Mouse (Mus musculus): Measurements from ENCODE around the gene Gm20865. TPM values are rescaled to one million over a fixed set of nuclear protein-coding genes. Genes with fewer than 3 reads are reported as not detected.
"Not testable (repeated sequence)": the region's sequence is repeated elsewhere in the genome, so short reads cannot be mapped to it uniquely, and the experiment has no call there.

Gene Gm20865
- not detected in 2 replicates for polyA plus RNA-seq (2012; rRNA removed)

- not testable (repeated sequence) for H3K4me1 ChIP-seq (ENCODE audit: control insufficient read depth, insufficient read depth, low read length); H3K27ac ChIP-seq (ENCODE audit: insufficient read depth, low read length); H3K4me3 ChIP-seq (ENCODE audit: insufficient read depth, low read length)
Observed at GRCm38 (mm10) chrY:21241275-21241674, at the start of gene Gm20865. TSS of gene Gm20865 (plus strand) at chrY:21241575.

Other genes starting within 250 kb of the Gm20865 start
- not detected in 2 replicates for gene Gm29866, start 247.9 kb upstream of the Gm20865 start, polyA plus RNA-seq (2012; rRNA removed)
- not detected in 2 replicates for gene Gm20909, start 77.0 kb upstream of the Gm20865 start, polyA plus RNA-seq (2012; rRNA removed)